Mouse (Mus musculus): ENCODE data around the gene Des. TPM values are rescaled to one million over a fixed set of nuclear protein-coding genes. Genes with fewer than 3 reads are reported as not detected.
A peak's percentile ranks its signal among the peaks of the same experiment; 100 is the strongest.

Des gene
- polyA plus RNA-seq, 1 experiment from 2014 or later, result 5.1 TPM

- Histone ChIP-seq H3K4me2 (no peak overlapping the region), H3K36me3 (no peaks in the 10 kb centered on the region), H3K4me3 (replicated peaks) (no peak overlapping the region), H3K27me3 (no peaks in the 10 kb centered on the region), H3K4me1 (replicated peaks) (peaks cover under 1% of the 10 kb centered on the region; the same call in 1 of the 2 replicates), H3K9ac (no peak overlapping the region), H3K27ac (no peak overlapping the region), H3K9me3 (replicated peaks) (0 out of 2 replicates have a peak, but pooled peaks cover 3% of the 10 kb centered on the region)
- no peak for ATAC-seq (ENCODE audit: low read depth)
- no peak for DNase-seq
- WGBS (ENCODE audit: insufficient replicate concordance), result 48% methylated on average over 1 of the region's 1 CpGs
These were observed 28.9 kb upstream of the Des start for GRCm38 (mm10) chr1:75331271-75331670.

GRCm38 (mm10) chr1:75336461-75336860, 23.7 kb upstream of the Des start:
- Histone ChIP-seq H3K9me3 (replicated peaks) (no peaks in the 10 kb centered on the region), H3K27me3 (peaks cover 15% of the 10 kb centered on the region; the same call in 1 of the 2 replicates), H3K36me3 (no peaks in the 10 kb centered on the region), H3K4me1 (replicated peaks) (peaks cover 18% of the 10 kb centered on the region), H3K4me2 (no peak overlapping the region), H3K27ac (no peak overlapping the region), H3K9ac (no peak overlapping the region), H3K4me3 (replicated peaks) (no peak overlapping the region)
- 34% methylated on average over 3 of the region's 3 CpGs for WGBS (ENCODE audit: insufficient replicate concordance)
- no peak for DNase-seq
- ATAC-seq (ENCODE audit: low read depth), result no peak

GRCm38 (mm10) chr1:75337097-75337496, 23.0 kb upstream of the Des start:
- WGBS (ENCODE audit: insufficient replicate concordance), result 32% methylated on average over 9 of the region's 9 CpGs
- Histone ChIP-seq H3K4me1 (replicated peaks) (peaks cover 18% of the 10 kb centered on the region), H3K4me3 (replicated peaks) (no peak overlapping the region), H3K27ac (no peak overlapping the region), H3K9ac (no peak overlapping the region), H3K36me3 (no peaks in the 10 kb centered on the region), H3K9me3 (replicated peaks) (no peaks in the 10 kb centered on the region), H3K27me3 (peaks cover 20% of the 10 kb centered on the region; the same call in 1 of the 2 replicates), H3K4me2 (no peak overlapping the region)
- no peak for ATAC-seq (ENCODE audit: low read depth)
- no peak for DNase-seq

GRCm38 (mm10) chr1:75338091-75338694, 21.9 kb upstream of the Des start:
- DNase-seq, result no peak
- no peak overlapping the region for H3K27ac ChIP-seq
- WGBS (ENCODE audit: insufficient replicate concordance), result 39% methylated on average over 11 of the region's 11 CpGs
- no peak for ATAC-seq (ENCODE audit: low read depth)
- no peaks in the 10 kb centered on the region for H3K9me3 ChIP-seq (replicated peaks)
- H3K4me3 ChIP-seq (replicated peaks), result no peak overlapping the region
- H3K4me2 ChIP-seq, result no peak overlapping the region
- H3K36me3 ChIP-seq, result no peaks in the 10 kb centered on the region
- H3K9ac ChIP-seq, result no peak overlapping the region
- H3K4me1 ChIP-seq (replicated peaks), result peaks cover 18% of the 10 kb centered on the region
- peaks cover 23% of the 10 kb centered on the region; the same call in 1 of the 2 replicates for H3K27me3 ChIP-seq

- peaks cover 18% of the 10 kb centered on the region for H3K4me1 ChIP-seq (replicated peaks)
- H3K9ac ChIP-seq, result no peak overlapping the region
- peaks cover 34% of the 10 kb centered on the region for H3K27me3 ChIP-seq
- H3K4me3 ChIP-seq (replicated peaks), result no peak overlapping the region
- H3K36me3 ChIP-seq, result no peaks in the 10 kb centered on the region
- H3K4me2 ChIP-seq, result no peak overlapping the region
- no peaks in the 10 kb centered on the region for H3K9me3 ChIP-seq (replicated peaks)
- 61% methylated on average over 9 of the region's 9 CpGs for WGBS (ENCODE audit: insufficient replicate concordance)
- DNase-seq, result no peak
- no peak for ATAC-seq (ENCODE audit: low read depth)
- H3K27ac ChIP-seq, result no peak overlapping the region
These were observed 20.8 kb upstream of the Des start for GRCm38 (mm10) chr1:75339337-75339736.

GRCm38 (mm10) chr1:75340519-75340918, 19.6 kb upstream of the Des start:
- DNase-seq (no peak), ATAC-seq (ENCODE audit: low read depth) (no peak)
- Histone ChIP-seq H3K27me3 (peaks cover 46% of the 10 kb centered on the region), H3K9me3 (replicated peaks) (no peaks in the 10 kb centered on the region), H3K27ac (no peak overlapping the region), H3K4me2 (no peak overlapping the region), H3K4me3 (replicated peaks) (no peak overlapping the region), H3K9ac (no peak overlapping the region), H3K36me3 (no peaks in the 10 kb centered on the region), H3K4me1 (replicated peaks) (peaks cover 26% of the 10 kb centered on the region)
- 60% methylated on average over 2 of the region's 2 CpGs for WGBS (ENCODE audit: insufficient replicate concordance)

- no peaks in the 10 kb centered on the region for H3K9me3 ChIP-seq (replicated peaks)
- DNase-seq (no peak), ATAC-seq (ENCODE audit: low read depth) (no peak)
- no peak overlapping the region for H3K4me3 ChIP-seq (replicated peaks)
- WGBS (ENCODE audit: insufficient replicate concordance), result under 1% methylated on average over 8 of the region's 8 CpGs
- H3K9ac ChIP-seq, result no peak overlapping the region
- peaks cover 55% of the 10 kb centered on the region for H3K27me3 ChIP-seq
- H3K36me3 ChIP-seq, result no peaks in the 10 kb centered on the region
- H3K4me1 ChIP-seq (replicated peaks), result peaks cover 11% of the 10 kb centered on the region; the same call in 1 of the 2 replicates
- H3K4me2 ChIP-seq, result no peak overlapping the region
- no peak overlapping the region for H3K27ac ChIP-seq
These were observed 17.2 kb upstream of the Des start for GRCm38 (mm10) chr1:75342874-75343416.

GRCm38 (mm10) chr1:75344291-75345035, 15.7 kb upstream of the Des start:
- no peak overlapping the region for H3K4me2 ChIP-seq
- peaks cover 7% of the 10 kb centered on the region; the same call in 1 of the 2 replicates for H3K4me1 ChIP-seq (replicated peaks)
- no peak overlapping the region for H3K9ac ChIP-seq
- no peaks in the 10 kb centered on the region for H3K9me3 ChIP-seq (replicated peaks)
- DNase-seq (no peak), ATAC-seq (ENCODE audit: low read depth) (no peak)
- WGBS (ENCODE audit: insufficient replicate concordance), result 12% methylated on average over 15 of the region's 15 CpGs
- H3K36me3 ChIP-seq, result no peaks in the 10 kb centered on the region
- H3K4me3 ChIP-seq (replicated peaks), result no peak overlapping the region
- H3K27ac ChIP-seq, result peak overlapping the region; percentile 43; the same call in 1 of the 2 replicates
- peaks cover 52% of the 10 kb centered on the region for H3K27me3 ChIP-seq

GRCm38 (mm10) chr1:75345036-75345935, 14.8 kb upstream of the Des start:
- H3K9ac ChIP-seq, result no peak overlapping the region
- H3K4me1 ChIP-seq (replicated peaks), result peaks cover 7% of the 10 kb centered on the region; the same call in 1 of the 2 replicates
- no peak overlapping the region for H3K4me2 ChIP-seq
- H3K4me3 ChIP-seq (replicated peaks), result no peak overlapping the region
- H3K27ac ChIP-seq, result peak overlapping the region; percentile 43; the same call in 1 of the 2 replicates
- ATAC-seq (ENCODE audit: low read depth), result no peak
- H3K27me3 ChIP-seq, result peaks cover 46% of the 10 kb centered on the region
- WGBS (ENCODE audit: insufficient replicate concordance), result 33% methylated on average over 20 of the region's 20 CpGs
- no peaks in the 10 kb centered on the region for H3K36me3 ChIP-seq
- H3K9me3 ChIP-seq (replicated peaks), result no peaks in the 10 kb centered on the region
- DNase-seq, result no peak

GRCm38 (mm10) chr1:75347279-75347678, 12.8 kb upstream of the Des start:
- Histone ChIP-seq H3K4me3 (replicated peaks) (no peak overlapping the region), H3K9ac (no peak overlapping the region), H3K27me3 (peaks cover 33% of the 10 kb centered on the region), H3K4me2 (no peak overlapping the region), H3K4me1 (replicated peaks) (peaks cover 7% of the 10 kb centered on the region; the same call in 1 of the 2 replicates), H3K9me3 (replicated peaks) (no peaks in the 10 kb centered on the region), H3K27ac (no peak overlapping the region), H3K36me3 (no peaks in the 10 kb centered on the region)
- ATAC-seq (ENCODE audit: low read depth) (no peak), DNase-seq (no peak)
- 58% methylated on average over 5 of the region's 5 CpGs for WGBS (ENCODE audit: insufficient replicate concordance)

- no peak overlapping the region for H3K4me2 ChIP-seq
- H3K9me3 ChIP-seq (replicated peaks), result no peaks in the 10 kb centered on the region
- no peaks in the 10 kb centered on the region for H3K36me3 ChIP-seq
- H3K9ac ChIP-seq, result no peak overlapping the region
- peaks cover 22% of the 10 kb centered on the region for H3K27me3 ChIP-seq
- 34% methylated on average over 5 of the region's 5 CpGs for WGBS (ENCODE audit: insufficient replicate concordance)
- no peak overlapping the region for H3K27ac ChIP-seq
- no peak for DNase-seq
- H3K4me1 ChIP-seq (replicated peaks), result peaks cover 7% of the 10 kb centered on the region; the same call in 1 of the 2 replicates
- H3K4me3 ChIP-seq (replicated peaks), result no peak overlapping the region
- no peak for ATAC-seq (ENCODE audit: low read depth)
These were observed 10.9 kb upstream of the Des start for GRCm38 (mm10) chr1:75349275-75349674.
